Mouse (Mus musculus): Measurements from ENCODE around the gene Pgpep1. TPM values are rescaled to one million over a fixed set of nuclear protein-coding genes. Genes with fewer than 3 reads are reported as not detected.
A peak's percentile ranks its signal among the peaks of the same experiment; 100 is the strongest.

The Pgpep1 gene
- polyA plus RNA-seq, 1 experiment from 2014 or later, result 59.8 TPM

DNA sequence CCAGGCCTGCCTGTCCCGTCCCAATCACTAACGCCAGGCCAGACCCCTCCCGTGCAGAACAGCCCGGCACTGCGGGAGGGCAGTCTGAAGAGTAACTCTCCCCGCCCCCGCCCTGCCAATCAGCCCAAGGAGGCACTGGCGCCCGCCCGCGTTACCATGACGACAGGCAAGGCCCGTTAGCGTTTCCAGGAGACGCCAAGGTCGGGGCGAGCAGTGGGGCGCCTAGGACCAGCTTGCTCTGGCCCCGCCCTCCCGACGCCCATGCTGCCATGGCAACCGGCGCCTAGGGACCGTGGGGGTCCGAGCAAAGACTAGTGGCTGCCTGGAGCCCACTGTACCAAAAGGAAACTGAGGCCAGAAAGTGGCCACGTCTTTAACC lies 58.9 kb downstream of the Pgpep1 start:
- H3K4me1 ChIP-seq (ENCODE audit: control insufficient read depth, insufficient read depth, low read length), result peaks cover 23% of the 10 kb centered on the region

DNA sequence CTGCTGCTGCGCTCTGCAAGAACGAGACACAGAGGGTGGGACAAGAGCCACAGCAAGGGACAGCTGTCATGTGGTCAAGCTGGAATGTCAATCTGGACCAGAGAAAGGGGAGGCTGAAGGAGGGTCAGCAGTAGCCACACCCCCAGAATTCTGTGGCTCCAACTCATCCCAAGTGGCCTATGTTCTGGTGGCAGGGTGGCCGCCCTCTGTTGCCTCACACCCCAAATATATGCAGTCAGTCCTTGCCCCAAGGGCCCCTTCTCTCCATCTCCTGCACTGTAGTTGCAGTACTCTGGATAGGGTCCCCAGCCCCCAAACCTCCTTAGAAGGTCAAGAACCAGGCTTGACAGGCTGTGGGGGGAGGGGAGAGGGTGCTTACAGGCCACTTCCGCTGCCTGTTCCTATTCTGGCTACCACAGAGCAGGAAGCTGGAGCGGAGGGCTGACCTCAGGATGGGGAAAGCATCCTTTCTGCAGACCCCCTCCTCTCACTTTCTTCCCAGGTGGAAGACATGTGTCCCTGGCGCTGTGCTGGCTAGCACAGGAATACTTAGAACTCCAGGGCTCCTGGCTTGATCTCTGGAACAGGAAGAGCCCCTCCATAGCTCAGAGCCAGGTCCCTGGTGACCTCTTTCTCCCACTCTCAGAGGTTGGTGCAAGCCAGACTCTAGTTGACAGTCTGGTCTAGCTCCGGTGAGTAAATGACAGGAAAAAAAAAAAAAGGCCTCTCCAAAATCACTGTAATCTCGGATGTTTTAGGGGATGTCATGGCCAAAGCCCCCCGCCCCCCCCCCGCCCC lies 59.5 kb downstream of the Pgpep1 start:
- peak overlapping the region; percentile 44; the same call in 1 of the 2 replicates for H3K27ac ChIP-seq (replicated peaks; ENCODE audit: low read depth, low read length)
- peak overlapping the region; percentile 17 for H3K4me3 ChIP-seq (ENCODE audit: low read depth, low read length)
- peaks cover 23% of the 10 kb centered on the region for H3K4me1 ChIP-seq (ENCODE audit: control insufficient read depth, insufficient read depth, low read length)
- H3K9me3 ChIP-seq (ENCODE audit: control insufficient read depth, low read length), result no peaks in the 10 kb centered on the region
- 27% methylated on average over 8 of the region's 10 CpGs for WGBS
- ATAC-seq (ENCODE audit: low read depth), result no peak
- no peaks in the 10 kb centered on the region for H3K27me3 ChIP-seq (replicated peaks; ENCODE audit: control insufficient read depth, insufficient read depth, low read length)
- H3K9ac ChIP-seq (ENCODE audit: low read depth, low read length), result peak overlapping the region; percentile 45
- no peak for DNase-seq (ENCODE audit: low spot score)
- H3K36me3 ChIP-seq (ENCODE audit: control insufficient read depth, insufficient read depth, low read length), result peaks cover 27% of the 10 kb centered on the region
- peak overlapping the region; percentile 52 for H3K4me2 ChIP-seq (ENCODE audit: low read depth, low read length)

More for the DNA sequence above, 58.9 kb downstream of the Pgpep1 start:
- peak overlapping the region; percentile 45; the same call in 1 of the 2 replicates for H3K9ac ChIP-seq (ENCODE audit: low read depth, low read length)
- H3K4me3 ChIP-seq (ENCODE audit: low read depth, low read length), result peak overlapping the region; percentile 17
- peak overlapping the region; percentile 44; the same call in 1 of the 2 replicates for H3K27ac ChIP-seq (replicated peaks; ENCODE audit: low read depth, low read length)
- H3K27me3 ChIP-seq (replicated peaks; ENCODE audit: control insufficient read depth, insufficient read depth, low read length), result no peaks in the 10 kb centered on the region
- DNase-seq (ENCODE audit: low spot score), result peak; percentile 94
- WGBS, result 2% methylated on average over 22 of the region's 26 CpGs
- H3K36me3 ChIP-seq (ENCODE audit: control insufficient read depth, insufficient read depth, low read length), result peaks cover 21% of the 10 kb centered on the region
- ATAC-seq (ENCODE audit: low read depth), result peak; percentile 34; the same call in 1 of the 2 replicates
- peak overlapping the region; percentile 52 for H3K4me2 ChIP-seq (ENCODE audit: low read depth, low read length)
- no peaks in the 10 kb centered on the region for H3K9me3 ChIP-seq (ENCODE audit: control insufficient read depth, low read length)

DNA sequence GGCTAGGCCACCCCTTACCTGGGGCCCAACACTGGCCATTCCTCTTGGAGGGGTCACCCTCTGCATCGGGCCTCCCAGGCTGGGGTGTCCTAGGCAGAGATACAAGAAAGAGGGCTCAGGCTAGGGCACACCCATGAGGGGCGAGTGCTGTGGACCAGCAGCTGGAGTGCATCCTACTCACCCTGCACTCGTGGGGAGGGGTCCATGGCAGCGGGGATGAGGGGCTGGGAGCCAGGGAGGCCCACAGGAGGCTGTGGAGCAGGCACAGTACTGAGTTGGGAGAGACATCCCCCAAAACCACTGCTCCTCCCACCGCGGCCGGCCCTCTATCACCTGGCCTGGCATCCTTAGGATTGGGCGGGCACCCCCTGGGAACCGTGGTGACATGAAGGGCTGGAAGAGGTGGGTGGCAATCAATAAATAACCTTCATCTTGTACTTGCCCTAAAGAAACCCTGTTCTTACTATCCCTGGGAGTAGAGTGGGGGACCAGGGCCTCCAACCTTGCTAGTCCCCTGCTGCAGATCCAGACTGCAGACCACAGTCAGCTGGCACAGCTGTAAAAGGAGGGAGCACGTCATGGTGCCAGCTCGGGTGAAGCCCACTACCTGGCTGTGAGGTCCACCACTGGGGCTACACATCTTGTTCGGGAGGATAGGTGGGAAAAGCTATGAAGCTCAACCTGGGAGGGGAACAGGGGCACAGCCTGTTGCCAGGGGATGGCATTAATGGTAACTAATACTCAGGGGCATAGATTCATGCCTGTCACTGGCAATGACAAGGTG lies 60.5 kb downstream of the Pgpep1 start:
- no peak overlapping the region for H3K27ac ChIP-seq (replicated peaks; ENCODE audit: low read depth, low read length)
- no peak overlapping the region for H3K4me3 ChIP-seq (ENCODE audit: low read depth, low read length)
- H3K9me3 ChIP-seq (ENCODE audit: control insufficient read depth, low read length), result no peaks in the 10 kb centered on the region
- H3K27me3 ChIP-seq (replicated peaks; ENCODE audit: control insufficient read depth, insufficient read depth, low read length), result no peaks in the 10 kb centered on the region
- peaks cover 31% of the 10 kb centered on the region for H3K36me3 ChIP-seq (ENCODE audit: control insufficient read depth, insufficient read depth, low read length)
- peak overlapping the region; percentile 76; the same call in 1 of the 2 replicates for H3K9ac ChIP-seq (ENCODE audit: low read depth, low read length)
- WGBS, result 88% methylated on average over 10 of the region's 12 CpGs
- no peak for ATAC-seq (ENCODE audit: low read depth)
- H3K4me1 ChIP-seq (ENCODE audit: control insufficient read depth, insufficient read depth, low read length), result peaks cover 30% of the 10 kb centered on the region
- no peak for DNase-seq (ENCODE audit: low spot score)
- H3K4me2 ChIP-seq (ENCODE audit: low read depth, low read length), result no peak overlapping the region

DNA sequence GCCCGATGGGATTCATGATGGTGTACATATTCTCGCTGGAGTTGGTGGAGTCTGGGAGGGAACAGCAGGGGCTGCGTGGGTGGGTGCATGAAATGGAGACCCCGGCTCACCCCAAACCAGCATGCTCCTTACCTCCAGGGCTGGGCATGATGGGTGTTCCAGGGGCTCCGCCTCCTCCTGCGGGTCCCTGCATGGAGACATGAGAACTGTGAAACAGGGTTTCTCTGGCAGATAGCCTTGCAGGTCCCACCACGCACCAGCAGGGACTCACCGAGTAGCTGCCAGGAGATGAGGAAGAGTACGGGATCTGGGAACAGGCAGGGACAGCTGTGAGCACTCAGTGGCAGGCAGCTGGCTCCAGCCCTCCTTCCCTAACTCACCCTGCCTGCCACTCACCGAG lies 61.5 kb downstream of the Pgpep1 start:
- H3K4me1 ChIP-seq (ENCODE audit: control insufficient read depth, insufficient read depth, low read length), result peaks cover 30% of the 10 kb centered on the region
- no peak overlapping the region; the same call in 1 of the 2 replicates for H3K27ac ChIP-seq (replicated peaks; ENCODE audit: low read depth, low read length)
- H3K9ac ChIP-seq (ENCODE audit: low read depth, low read length), result peak overlapping the region; percentile 76
- peak overlapping the region; percentile 88 for H3K4me2 ChIP-seq (ENCODE audit: low read depth, low read length)
- peak; percentile 72 for DNase-seq (ENCODE audit: low spot score)
- peak; percentile 1; the same call in 1 of the 2 replicates for ATAC-seq (ENCODE audit: low read depth)
- peaks cover 31% of the 10 kb centered on the region for H3K36me3 ChIP-seq (ENCODE audit: control insufficient read depth, insufficient read depth, low read length)
- H3K9me3 ChIP-seq (ENCODE audit: control insufficient read depth, low read length), result no peaks in the 10 kb centered on the region
- no peaks in the 10 kb centered on the region for H3K27me3 ChIP-seq (replicated peaks; ENCODE audit: control insufficient read depth, insufficient read depth, low read length)
- peak overlapping the region; percentile 50 for H3K4me3 ChIP-seq (ENCODE audit: low read depth, low read length)
- 12% methylated on average over 8 of the region's 10 CpGs for WGBS

DNA sequence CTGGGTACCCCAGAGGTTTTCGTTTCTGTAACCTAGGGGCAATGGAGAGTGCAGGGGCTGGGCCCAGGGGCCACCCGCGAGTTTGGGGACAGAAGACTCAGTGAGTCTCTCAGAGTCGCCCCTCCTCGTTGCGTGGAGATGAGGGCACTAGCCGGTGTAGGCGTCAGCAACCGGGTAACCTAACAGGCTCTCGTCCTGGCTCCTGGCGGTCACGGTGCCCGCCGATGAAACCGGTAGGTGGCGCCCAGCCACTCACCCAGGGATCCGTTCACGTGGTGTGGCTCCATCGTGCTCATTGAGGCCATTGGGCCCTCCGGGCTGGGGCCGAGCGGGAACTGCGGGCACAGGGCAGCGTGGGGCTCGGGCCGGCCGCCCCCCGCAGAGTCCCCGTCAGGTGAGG lies 61.9 kb downstream of the Pgpep1 start:
- H3K27ac ChIP-seq (replicated peaks; ENCODE audit: low read depth, low read length), result peak overlapping the region; percentile 55; the same call in 1 of the 2 replicates
- peak; percentile 41 for ATAC-seq (ENCODE audit: low read depth)
- WGBS, result 5% methylated on average over 21 of the region's 29 CpGs

DNA sequence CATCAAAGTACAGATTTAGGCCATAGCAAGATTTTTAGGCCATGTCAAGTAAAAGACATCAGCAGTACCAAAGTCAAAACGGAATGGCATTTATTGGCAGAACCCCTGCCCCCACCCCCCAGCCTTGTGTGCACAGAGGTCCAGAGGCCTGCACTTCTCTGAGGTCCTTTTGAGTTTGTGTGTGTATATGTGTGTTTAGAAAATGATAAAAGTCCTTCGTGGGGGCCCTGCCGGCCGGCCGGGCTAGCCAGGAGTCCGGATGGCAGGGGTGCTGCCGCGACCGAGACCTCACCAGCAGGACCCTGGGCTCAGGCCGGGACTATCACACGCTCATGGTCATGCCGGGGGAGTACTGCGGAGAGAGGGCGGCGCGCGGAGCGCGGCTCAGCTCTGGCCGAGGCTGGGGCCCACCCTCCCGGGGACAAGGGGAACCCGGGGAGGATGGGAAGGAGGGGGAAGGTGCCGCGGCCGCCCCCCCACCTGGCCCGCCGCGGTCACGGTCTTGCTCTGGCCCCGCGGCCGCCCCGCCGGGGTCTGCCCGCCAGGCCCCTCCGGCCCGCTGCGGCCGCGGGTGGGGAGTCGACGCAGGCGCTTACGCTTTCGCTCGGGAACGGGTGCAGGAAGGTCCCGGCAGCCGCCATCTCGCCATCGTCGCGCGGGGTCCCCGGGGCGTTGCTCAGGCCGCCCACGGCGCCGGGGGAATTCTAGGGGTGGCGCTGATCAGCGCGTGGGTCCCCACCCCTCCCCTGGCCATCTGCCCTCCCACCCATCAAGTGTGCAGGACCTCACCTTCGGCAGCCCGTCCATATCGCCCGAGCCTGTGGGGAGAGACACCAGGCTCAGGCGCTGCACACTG lies 62.5 kb downstream of the Pgpep1 start:
- ATAC-seq (ENCODE audit: low read depth) (no peak), DNase-seq (ENCODE audit: low spot score) (no peak)
- H3K4me3 ChIP-seq (ENCODE audit: low read depth, low read length), result peak overlapping the region; percentile 50
- peak overlapping the region; percentile 88 for H3K4me2 ChIP-seq (ENCODE audit: low read depth, low read length)
- H3K27me3 ChIP-seq (replicated peaks; ENCODE audit: control insufficient read depth, insufficient read depth, low read length), result no peaks in the 10 kb centered on the region
- WGBS, result 10% methylated on average over 28 of the region's 68 CpGs
- H3K9ac ChIP-seq (ENCODE audit: low read depth, low read length), result peak overlapping the region; percentile 76
- peak overlapping the region; percentile 55 for H3K27ac ChIP-seq (replicated peaks; ENCODE audit: low read depth, low read length)
- no peaks in the 10 kb centered on the region for H3K9me3 ChIP-seq (ENCODE audit: control insufficient read depth, low read length)
- peaks cover 29% of the 10 kb centered on the region for H3K36me3 ChIP-seq (ENCODE audit: control insufficient read depth, insufficient read depth, low read length)
- peaks cover 37% of the 10 kb centered on the region for H3K4me1 ChIP-seq (ENCODE audit: control insufficient read depth, insufficient read depth, low read length)

More for the DNA sequence above, 61.9 kb downstream of the Pgpep1 start:
- Histone ChIP-seq H3K36me3 (ENCODE audit: control insufficient read depth, insufficient read depth, low read length) (peaks cover 31% of the 10 kb centered on the region), H3K9me3 (ENCODE audit: control insufficient read depth, low read length) (no peaks in the 10 kb centered on the region), H3K4me1 (ENCODE audit: control insufficient read depth, insufficient read depth, low read length) (peaks cover 34% of the 10 kb centered on the region), H3K4me3 (ENCODE audit: low read depth, low read length) (peak overlapping the region; percentile 50), H3K9ac (ENCODE audit: low read depth, low read length) (peak overlapping the region; percentile 76), H3K4me2 (ENCODE audit: low read depth, low read length) (peak overlapping the region; percentile 88), H3K27me3 (replicated peaks; ENCODE audit: control insufficient read depth, insufficient read depth, low read length) (no peaks in the 10 kb centered on the region)
- DNase-seq (ENCODE audit: low spot score), result peak; percentile 89

DNA sequence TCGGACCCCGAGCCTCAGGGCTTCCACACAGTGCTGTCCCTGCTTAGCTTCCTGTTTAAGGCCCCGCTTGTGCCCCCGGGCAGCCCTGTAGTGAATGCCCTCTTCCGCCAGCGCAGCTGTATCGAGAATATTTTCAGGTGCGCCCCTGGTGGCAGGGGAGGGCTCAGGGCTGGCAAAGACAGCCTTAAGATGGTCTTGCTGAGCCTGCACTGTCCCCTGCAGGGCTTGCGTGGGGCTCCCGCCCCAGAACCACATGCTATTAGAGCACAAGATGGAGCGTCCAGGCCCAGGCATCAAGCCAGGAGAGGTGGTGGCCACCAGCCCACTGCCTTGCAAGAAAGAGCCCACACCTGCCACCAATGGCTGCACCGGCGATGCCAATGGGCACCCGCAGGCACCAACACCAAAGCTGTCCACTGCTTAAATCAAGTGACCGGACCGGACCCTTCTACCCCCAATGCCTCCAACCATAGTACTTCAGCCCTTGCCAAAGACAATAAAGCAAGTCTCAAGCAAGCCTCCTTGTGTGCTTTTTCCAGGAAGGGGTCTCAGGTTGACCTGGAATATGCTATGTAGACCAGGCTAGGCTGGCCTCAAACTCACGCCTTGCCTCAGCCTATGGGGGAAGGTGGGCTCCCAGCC lies 63.3 kb downstream of the Pgpep1 start:
- no peaks in the 10 kb centered on the region for H3K9me3 ChIP-seq (ENCODE audit: control insufficient read depth, low read length)
- peaks cover 37% of the 10 kb centered on the region for H3K4me1 ChIP-seq (ENCODE audit: control insufficient read depth, insufficient read depth, low read length)
- peaks cover 27% of the 10 kb centered on the region for H3K36me3 ChIP-seq (ENCODE audit: control insufficient read depth, insufficient read depth, low read length)
- DNase-seq (ENCODE audit: low spot score) (no peak), ATAC-seq (ENCODE audit: low read depth) (no peak)
- H3K4me3 ChIP-seq (ENCODE audit: low read depth, low read length), result peak overlapping the region; percentile 50
- no peak overlapping the region for H3K27ac ChIP-seq (replicated peaks; ENCODE audit: low read depth, low read length)
- WGBS, result 84% methylated on average over 17 of the region's 17 CpGs
- H3K4me2 ChIP-seq (ENCODE audit: low read depth, low read length), result peak overlapping the region; percentile 88
- H3K27me3 ChIP-seq (replicated peaks; ENCODE audit: control insufficient read depth, insufficient read depth, low read length), result no peaks in the 10 kb centered on the region
- H3K9ac ChIP-seq (ENCODE audit: low read depth, low read length), result peak overlapping the region; percentile 76; the same call in 1 of the 2 replicates
